Mouse (Mus musculus): ENCODE measurements around the gene Ctnnd2. TPM values are rescaled to one million over a fixed set of nuclear protein-coding genes. Genes with fewer than 3 reads are reported as not detected.

The Ctnnd2 gene
- polyA plus RNA-seq, 1 experiment from 2014 or later, result 0.83 TPM

DNA sequence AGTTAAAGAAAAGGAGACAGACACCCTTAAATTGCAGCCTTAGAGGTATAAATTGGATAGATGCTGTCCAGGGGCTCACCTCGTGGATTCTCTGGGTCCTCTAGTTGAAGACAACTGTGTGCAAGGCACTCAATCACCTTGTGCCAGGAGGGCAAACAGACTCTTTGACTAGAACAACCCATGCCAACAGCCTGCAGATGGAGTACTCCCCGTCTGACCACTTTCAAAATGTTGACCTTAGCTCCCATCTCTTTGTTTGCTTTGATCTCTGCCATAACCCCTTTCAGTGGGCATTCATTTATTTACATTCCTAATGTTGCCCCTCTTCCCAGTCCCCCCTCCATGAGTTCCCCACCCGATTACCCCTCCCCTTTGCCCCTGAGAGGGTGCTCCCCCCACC is 891.3 kb downstream of the Ctnnd2 start:
- WGBS, result 57% methylated on average over 3 of the region's 3 CpGs
- H3K9me3 ChIP-seq (replicated peaks; ENCODE audit: control insufficient read depth, low read length), result no peaks in the 10 kb centered on the region
- H3K9ac ChIP-seq (ENCODE audit: low read length), result no peak overlapping the region
- ATAC-seq (replicated peaks; ENCODE audit: extremely low read depth, insufficient read depth, low FRiP score), result no peak
- H3K27me3 ChIP-seq (ENCODE audit: control insufficient read depth, insufficient read depth, low read length), result no peaks in the 10 kb centered on the region
- no peaks in the 10 kb centered on the region for H3K36me3 ChIP-seq (ENCODE audit: control insufficient read depth, insufficient read depth)
- H3K27ac ChIP-seq (ENCODE audit: low read length), result no peak overlapping the region
- no peak overlapping the region for H3K4me2 ChIP-seq (ENCODE audit: low read depth, low read length)
- H3K4me3 ChIP-seq (ENCODE audit: low read length), result no peak overlapping the region
- H3K4me1 ChIP-seq (ENCODE audit: control insufficient read depth, insufficient read depth, low read length), result no peaks in the 10 kb centered on the region

DNA sequence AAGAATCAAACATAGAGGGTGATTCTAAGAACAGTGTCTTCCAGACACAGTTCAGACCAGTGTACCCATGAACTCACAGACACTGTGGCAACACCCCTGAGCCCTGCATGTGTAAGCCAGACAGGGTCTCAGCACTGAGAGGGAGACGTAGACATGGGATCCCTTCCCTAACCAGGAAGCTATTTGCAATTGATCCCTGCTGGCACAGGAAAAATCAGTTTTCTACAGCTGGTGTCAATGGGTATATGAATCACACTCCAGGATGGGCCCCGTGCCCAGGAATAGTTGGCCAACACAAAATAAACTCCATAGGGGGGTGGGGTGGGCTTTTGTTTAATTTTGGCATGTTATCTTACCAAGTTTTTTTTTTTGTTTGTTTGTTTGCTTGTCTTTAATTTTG is 895.7 kb downstream of the Ctnnd2 start:
- no peak for ATAC-seq (replicated peaks; ENCODE audit: extremely low read depth, insufficient read depth, low FRiP score)
- Histone ChIP-seq H3K27ac (ENCODE audit: low read length) (no peak overlapping the region), H3K4me1 (ENCODE audit: control insufficient read depth, insufficient read depth, low read length) (no peaks in the 10 kb centered on the region), H3K9ac (ENCODE audit: low read length) (no peak overlapping the region), H3K9me3 (replicated peaks; ENCODE audit: control insufficient read depth, low read length) (no peaks in the 10 kb centered on the region), H3K27me3 (ENCODE audit: control insufficient read depth, insufficient read depth, low read length) (no peaks in the 10 kb centered on the region), H3K4me3 (ENCODE audit: low read length) (no peak overlapping the region), H3K36me3 (ENCODE audit: control insufficient read depth, insufficient read depth) (no peaks in the 10 kb centered on the region), H3K4me2 (ENCODE audit: low read depth, low read length) (no peak overlapping the region)
- WGBS, result 66% methylated on average over 2 of the region's 2 CpGs

DNA sequence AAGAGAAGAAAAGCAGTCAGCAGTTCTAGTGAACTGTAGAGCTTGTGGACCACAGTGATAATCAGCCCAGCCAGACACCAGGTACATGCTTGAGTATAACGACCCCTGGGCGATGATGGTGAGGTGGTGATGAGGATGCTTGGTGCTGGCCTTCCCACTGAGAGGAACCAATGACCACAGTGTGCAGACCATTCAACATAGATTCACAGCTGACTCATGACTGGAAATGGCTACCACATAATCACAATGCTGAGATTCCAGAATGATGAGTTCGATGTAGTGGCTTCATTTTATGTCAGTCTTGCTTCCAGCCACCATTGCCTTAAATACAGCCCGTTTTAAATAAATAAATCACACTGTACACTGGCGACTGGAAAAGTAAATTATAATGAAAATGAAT is 897.9 kb downstream of the Ctnnd2 start:
- Histone ChIP-seq H3K9me3 (replicated peaks; ENCODE audit: control insufficient read depth, low read length) (no peaks in the 10 kb centered on the region), H3K27ac (ENCODE audit: low read length) (no peak overlapping the region), H3K9ac (ENCODE audit: low read length) (no peak overlapping the region), H3K27me3 (ENCODE audit: control insufficient read depth, insufficient read depth, low read length) (no peaks in the 10 kb centered on the region), H3K36me3 (ENCODE audit: control insufficient read depth, insufficient read depth) (no peaks in the 10 kb centered on the region), H3K4me1 (ENCODE audit: control insufficient read depth, insufficient read depth, low read length) (no peaks in the 10 kb centered on the region), H3K4me3 (ENCODE audit: low read length) (no peak overlapping the region), H3K4me2 (ENCODE audit: low read depth, low read length) (no peak overlapping the region)
- no peak for ATAC-seq (replicated peaks; ENCODE audit: extremely low read depth, insufficient read depth, low FRiP score)
- 75% methylated on average over 5 of the region's 5 CpGs for WGBS

Data from heart, embryonic 16.5 days (tissue).